Mouse (Mus musculus) lung, postnatal 25 days (tissue): ENCODE data around the gene Anxa10.
A peak's percentile ranks its signal among the peaks of the same experiment; 100 is the strongest.

ENCODE experiments used
- DNase-seq: peaks from one replicate; pipeline ENCODE4 v3.0.0; 2022; ENCODE audit warnings: low spot score

Gene Anxa10

GRCm38 (mm10) chr8:62123098-62123497 lies at the start of gene Anxa10:
Anxa10 (minus strand) TSS chr8:62123150.
- DNase-seq = no peak

- no peak for DNase-seq
These were observed 9.9 kb upstream of the Anxa10 start for GRCm38 (mm10) chr8:62132662-62133366.

- DNase-seq = no peak
These were observed 25.7 kb downstream of the Anxa10 start for GRCm38 (mm10) chr8:62097213-62097612.

- DNase-seq = no peak
These were observed 41.1 kb downstream of the Anxa10 start for GRCm38 (mm10) chr8:62081804-62082203.

- DNase-seq = peak; percentile 8
These were observed 42.7 kb downstream of the Anxa10 start for GRCm38 (mm10) chr8:62080195-62080802.

GRCm38 (mm10) chr8:62068305-62068704 lies 54.6 kb downstream of the Anxa10 start:
- no peak for DNase-seq

GRCm38 (mm10) chr8:62060357-62060756 lies 62.6 kb downstream of the Anxa10 start:
- peak; percentile 3 for DNase-seq

- no peak for DNase-seq
These were observed 76.1 kb downstream of the Anxa10 start for GRCm38 (mm10) chr8:62046809-62047208.

GRCm38 (mm10) chr8:62034351-62034750 lies 88.6 kb downstream of the Anxa10 start:
- DNase-seq = no peak

- no peak for DNase-seq
These were observed 108.4 kb downstream of the Anxa10 start for GRCm38 (mm10) chr8:62014582-62014981.

- DNase-seq = no peak
These were observed 108.8 kb downstream of the Anxa10 start for GRCm38 (mm10) chr8:62014166-62014565.
